Mouse (Mus musculus) Patski (cell line): Measurements from ENCODE around the gene Crtc1. TPM values are rescaled to one million over a fixed set of nuclear protein-coding genes. Genes with fewer than 3 reads are reported as not detected.
A peak's percentile ranks its signal among the peaks of the same experiment; 100 is the strongest.

Experiments
- ATAC-seq: fragments of 100-300 bp; one replicate; pipeline ENCODE4 v1.8.0; 2021
- CTCF ChIA-PET: fragments of 350-600 bp; sonication (Branson Sonifier 250); formaldehyde crosslinking; loops from one replicate; lab custom pipeline; 2022; ENCODE audit warnings: inconsistent platforms; lab: Charles Lee
- POLR2A ChIA-PET: fragments of 350-600 bp; sonication (Branson Sonifier 250); formaldehyde crosslinking; loops from one replicate; lab custom pipeline; 2022; ENCODE audit warnings: antibody characterized with exemption, inconsistent platforms; lab: Charles Lee
- DNase-seq: peaks from one replicate; pipeline ENCODE4 v3.0.0-alpha.2; 2011; ENCODE audit warnings: low read depth, low spot score
- H3K27me3 ChIP-seq: fragments of 371-371 bp; one replicate; pipeline ENCODE4 v1.5.1; 2021
- CTCF ChIP-seq: fragments of 100-300 bp; IDR thresholded peaks from one replicate; pipeline ENCODE4 v1.5.1; 2021
- in situ Hi-C: fragments of 300-500 bp; cut with MboI; formaldehyde crosslinking; loops from 3 replicates; pipeline ENCODE4 v1.11.1; 2018; ENCODE audit warnings: low pct_unique_long_range_greater_than_20kb, mixed read lengths
- polyA plus RNA-seq: library from polyadenylated mRNA; unstranded; gene quantifications from one replicate; pipeline ENCODE4 v1.2.3, GENCODE M21; 2021

The Crtc1 gene
- polyA plus RNA-seq, 1 experiment from 2014 or later, result 12.0 TPM

GRCm38 (mm10) chr8:70462516-70462813 is 23.1 kb upstream of the Crtc1 start:
- H3K27me3 ChIP-seq, result no peaks in the 10 kb centered on the region
- DNase-seq (no peak), ATAC-seq (no peak)
- TF ChIP-seq CTCF, result no peak
- CTCF ChIA-PET, result no interaction called here
- POLR2A ChIA-PET, result interaction anchor here (1.1 kb wide), 1 partner anchor 31 kb away, joined by 4 read pairs; no protein-coding TSS in a partner anchor
- in situ Hi-C loops, result no loop called here

DNA sequence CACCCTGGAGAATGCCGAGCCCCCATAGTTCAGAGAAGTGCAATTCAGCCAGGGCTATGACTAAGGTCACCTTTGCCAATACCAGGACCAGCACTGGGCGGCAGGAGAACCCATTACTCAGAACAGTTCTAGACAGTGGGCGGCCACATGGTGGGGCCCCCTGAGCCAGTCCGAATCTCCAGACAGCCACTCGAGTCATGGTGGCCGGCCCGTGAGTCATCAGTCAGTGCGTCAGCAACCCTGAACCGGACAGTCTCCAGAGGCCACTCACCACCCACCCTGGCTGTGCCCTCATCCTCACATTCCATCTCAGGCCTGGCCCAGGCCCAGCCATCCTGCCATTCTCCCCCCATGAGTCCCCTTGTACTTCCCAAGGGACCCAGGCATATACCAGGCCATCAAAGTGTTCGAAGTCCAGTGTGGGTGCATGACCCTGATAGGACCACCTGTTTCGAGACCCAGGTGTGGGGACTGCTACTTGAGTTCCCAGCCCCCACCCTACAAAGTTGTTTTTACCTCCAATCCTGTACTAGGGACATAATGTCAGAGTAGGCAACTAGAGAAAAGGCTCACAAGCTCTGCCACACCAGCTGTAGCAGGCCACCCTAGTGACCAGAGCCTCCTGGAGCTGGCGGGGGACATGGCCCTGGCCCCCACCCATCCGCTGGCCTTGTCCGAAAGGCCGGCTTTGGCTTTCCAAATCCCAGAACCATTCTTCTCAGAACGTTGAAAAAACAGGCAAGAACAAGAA is 22.6 kb upstream of the Crtc1 start:
- no peak for TF ChIP-seq CTCF
- in situ Hi-C loops, result no loop called here
- ChIA-PET CTCF (interaction anchor here (1.0 kb wide), 1 partner anchor 42 kb away, joined by 3 read pairs; no protein-coding TSS in a partner anchor), POLR2A (interaction anchor here (1.1 kb wide), 1 partner anchor 30 kb away, joined by 4 read pairs; no protein-coding TSS in a partner anchor)
- DNase-seq (peak; percentile 44), ATAC-seq (peak; percentile 77)
- no peaks in the 10 kb centered on the region for H3K27me3 ChIP-seq

GRCm38 (mm10) chr8:70460606-70461005 is 21.2 kb upstream of the Crtc1 start:
- DNase-seq, result no peak
- no peak for TF ChIP-seq CTCF
- POLR2A ChIA-PET, result interaction anchor here (0.9 kb wide), 1 partner anchor 12 kb away, joined by 3 read pairs; no protein-coding TSS in a partner anchor

GRCm38 (mm10) chr8:70460199-70460598 is 20.8 kb upstream of the Crtc1 start:
- DNase-seq, result no peak
- TF ChIP-seq CTCF, result no peak
- ATAC-seq, result peak; percentile 9
- in situ Hi-C loops, result no loop called here
- H3K27me3 ChIP-seq, result no peaks in the 10 kb centered on the region
- ChIA-PET CTCF (no interaction called here), POLR2A (interaction anchor here (0.9 kb wide), 1 partner anchor 12 kb away, joined by 3 read pairs; no protein-coding TSS in a partner anchor)

More at GRCm38 (mm10) chr8:70460606-70461005, 21.2 kb upstream of the Crtc1 start:
- in situ Hi-C loops, result no loop called here
- no peak for ATAC-seq
- CTCF ChIA-PET, result interaction anchor here (1.0 kb wide), 1 partner anchor 44 kb away, joined by 3 read pairs; no protein-coding TSS in a partner anchor
- H3K27me3 ChIP-seq, result no peaks in the 10 kb centered on the region

DNA sequence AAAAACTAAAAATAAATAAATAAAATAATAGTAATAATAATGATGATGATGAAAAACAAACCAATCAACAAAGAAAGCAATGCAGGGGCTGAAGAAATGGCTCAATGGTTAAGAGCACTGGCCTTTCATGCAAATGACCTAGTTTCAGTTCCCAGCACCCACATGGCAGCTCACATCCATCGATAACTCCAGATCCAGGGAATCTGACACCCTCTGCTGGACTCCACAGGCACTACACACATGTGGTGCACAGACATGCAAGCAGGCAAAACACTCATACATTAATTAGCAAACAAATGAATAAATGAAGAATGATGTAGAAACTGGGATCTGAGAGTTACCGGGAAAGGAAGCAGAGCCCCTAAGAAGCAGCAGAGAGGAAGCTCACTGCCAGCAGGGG is 20.3 kb upstream of the Crtc1 start:
- ChIA-PET POLR2A (interaction anchor here (0.9 kb wide), 1 partner anchor 13 kb away, joined by 3 read pairs; no protein-coding TSS in a partner anchor), CTCF (no interaction called here)
- TF ChIP-seq CTCF, result no peak
- H3K27me3 ChIP-seq, result no peaks in the 10 kb centered on the region
- no peak for ATAC-seq
- in situ Hi-C loops, result no loop called here
- DNase-seq, result no peak

GRCm38 (mm10) chr8:70458462-70458861 is 19.1 kb upstream of the Crtc1 start:
- in situ Hi-C loops, result no loop called here
- POLR2A ChIA-PET, result interaction anchor here (0.8 kb wide), 1 partner anchor 10 kb away, joined by 3 read pairs; no protein-coding TSS in a partner anchor
- ATAC-seq (no peak), DNase-seq (no peak)
- CTCF ChIA-PET, result no interaction called here
- TF ChIP-seq CTCF, result no peak
- no peaks in the 10 kb centered on the region for H3K27me3 ChIP-seq

DNA sequence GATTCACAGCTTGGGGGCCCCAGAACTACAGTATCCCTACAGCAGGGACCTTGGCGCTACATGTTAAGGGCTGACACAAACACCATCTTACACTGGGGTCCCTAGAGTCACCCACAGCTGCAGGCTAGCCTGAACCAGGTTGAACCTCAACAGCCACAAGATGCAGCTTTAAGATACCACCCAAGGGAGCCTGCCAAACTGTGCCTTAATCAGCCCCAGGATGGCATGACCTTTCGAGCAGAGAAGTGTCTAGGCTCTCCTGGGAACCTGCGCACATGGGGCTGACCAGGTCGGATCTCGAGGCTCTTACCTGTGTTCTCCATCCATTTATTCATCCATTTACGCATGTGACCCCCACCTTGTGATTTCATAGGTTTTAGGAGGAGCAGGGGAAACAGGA is 18.5 kb upstream of the Crtc1 start:
- CTCF ChIA-PET, result no interaction called here
- no peak for TF ChIP-seq CTCF
- DNase-seq, result no peak

DNA sequence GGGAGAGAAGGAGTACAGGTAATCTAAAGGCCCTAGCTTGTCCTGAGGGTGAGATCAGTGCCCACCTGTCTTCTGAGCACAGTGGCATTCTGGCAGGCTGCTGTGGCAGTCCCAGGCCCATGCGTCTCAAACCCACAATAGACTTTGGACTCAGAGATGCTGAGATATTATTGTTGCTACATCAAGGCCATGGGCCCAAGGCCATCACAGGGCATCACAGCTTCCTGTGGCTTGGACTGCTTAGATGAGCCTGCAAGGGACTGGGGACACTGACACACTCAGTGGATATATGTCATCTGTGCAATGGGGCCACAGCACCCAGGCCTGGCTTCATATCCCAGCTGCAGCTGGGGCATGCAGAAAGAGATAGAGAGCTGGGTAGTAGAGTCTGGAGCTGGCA is 17.6 kb upstream of the Crtc1 start:
- CTCF ChIA-PET, result no interaction called here

More for the DNA sequence above, 18.5 kb upstream of the Crtc1 start:
- no peak for ATAC-seq
- POLR2A ChIA-PET, result interaction anchor here (0.8 to 1.1 kb wide), 2 partner anchors 9 to 10 kb away, joined by 3 read pairs; no protein-coding TSS in a partner anchor
- H3K27me3 ChIP-seq, result no peaks in the 10 kb centered on the region
- in situ Hi-C loops, result no loop called here

GRCm38 (mm10) chr8:70453852-70454251 is 14.5 kb upstream of the Crtc1 start:
- in situ Hi-C loops, result no loop called here
- no peaks in the 10 kb centered on the region for H3K27me3 ChIP-seq
- no peak for TF ChIP-seq CTCF
- ChIA-PET CTCF (interaction anchor here (1.0 to 1.4 kb wide), 2 partner anchors 11 to 13 kb away, joined by 3 to 4 read pairs; no protein-coding TSS in a partner anchor), POLR2A (no interaction called here)
- no peak for DNase-seq
- no peak for ATAC-seq

More for the DNA sequence above, 17.6 kb upstream of the Crtc1 start:
- DNase-seq (no peak), ATAC-seq (no peak)
- H3K27me3 ChIP-seq, result no peaks in the 10 kb centered on the region
- in situ Hi-C loops, result no loop called here
- TF ChIP-seq CTCF, result no peak
- POLR2A ChIA-PET, result interaction anchor here (1.1 kb wide), 1 partner anchor 10 kb away, joined by 3 read pairs; no protein-coding TSS in a partner anchor

DNA sequence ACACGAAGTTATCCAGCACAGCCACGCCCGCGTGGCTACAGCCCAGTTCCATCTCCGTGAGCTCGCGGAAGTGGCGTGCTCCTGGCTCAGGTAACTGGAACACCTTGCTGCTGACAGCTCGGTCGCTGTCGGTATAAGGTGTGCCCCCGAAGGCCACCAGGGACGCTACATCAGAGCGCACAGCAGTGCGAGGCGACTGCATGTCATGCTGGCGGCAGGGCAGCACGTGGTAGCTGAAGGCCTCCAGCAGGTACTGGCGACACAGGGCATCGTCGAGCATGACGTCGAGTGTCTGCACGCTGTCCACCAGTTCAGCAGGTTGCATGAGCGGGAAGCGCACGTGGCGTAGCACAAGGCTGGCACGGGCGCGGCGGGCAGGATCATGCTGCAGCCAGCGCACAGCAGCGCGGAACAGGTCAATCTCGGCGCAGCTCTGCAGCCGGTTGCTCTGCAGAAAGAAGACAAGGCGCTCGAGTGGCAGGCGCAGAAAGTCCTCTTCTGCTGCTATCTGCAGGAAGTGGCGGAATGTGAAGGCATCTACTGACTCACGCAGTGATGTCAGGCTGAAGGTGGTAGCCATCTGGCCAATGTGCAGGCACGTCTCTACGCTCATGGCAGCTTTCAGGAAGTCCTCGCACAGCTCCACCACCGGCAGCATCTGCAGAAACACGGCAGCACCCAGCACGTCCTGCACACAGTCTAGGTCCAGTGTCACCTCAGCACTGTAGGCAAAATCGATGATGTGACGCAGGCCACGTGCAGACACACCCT is 13.0 kb upstream of the Crtc1 start:
- DNase-seq, result no peak

More for the DNA sequence above, 13.0 kb upstream of the Crtc1 start:
- CTCF ChIA-PET, result no interaction called here
- in situ Hi-C loops, result no loop called here
- POLR2A ChIA-PET, result no interaction called here
- no peaks in the 10 kb centered on the region for H3K27me3 ChIP-seq
- TF ChIP-seq CTCF, result no peak
- ATAC-seq, result no peak
